Mouse (Mus musculus) heart, postnatal 0 days (tissue): ENCODE measurements at regions not wholly inside any gene's neighbourhood (a gene's known extent, or its start where the extent isn't known, plus 50 kb on each side); places are given as distances from the start of the nearest gene placed in this dataset.

Experiments used
- ATAC-seq: fragments of 200-750 bp; cut with Nextera tagmentation; 2 replicates; pipeline ENCODE4 v1.8.0; 2017; ENCODE audit warnings: low read depth, moderate number of reproducible peaks, moderate library complexity; ENCODE audit not compliant: insufficient read depth
- DNase-seq: peaks from one replicate; pipeline ENCODE4 v3.0.0-alpha.2; 2016; ENCODE audit warnings: low spot score
- H3K27ac ChIP-seq: fragments of 300-500 bp; sonication (generic); 2 replicates; pipeline ENCODE4 v1.5.1; 2014; ENCODE audit warnings: low read depth, mild to moderate bottlenecking
- H3K27me3 ChIP-seq: fragments of 300-500 bp; sonication (generic); 2 replicates; pipeline ENCODE4 v1.6.1; 2014; ENCODE audit warnings: low read length, mixed read lengths; ENCODE audit not compliant: control insufficient read depth, insufficient read depth
- H3K36me3 ChIP-seq: fragments of 300-500 bp; sonication (generic); replicated peaks from 2 replicates; pipeline ENCODE4 v1.6.1; 2014; ENCODE audit warnings: low read length, mixed read lengths; ENCODE audit not compliant: control insufficient read depth, insufficient read depth
- H3K4me1 ChIP-seq: fragments of 300-500 bp; sonication (generic); 2 replicates; pipeline ENCODE4 v1.6.1; 2014; ENCODE audit warnings: antibody characterized with exemption; ENCODE audit not compliant: control insufficient read depth, insufficient read depth
- H3K4me2 ChIP-seq: fragments of 300-500 bp; sonication (generic); 2 replicates; pipeline ENCODE4 v1.6.1; 2014; ENCODE audit warnings: low read depth, mild to moderate bottlenecking, low read length, moderate library complexity
- H3K4me3 ChIP-seq: fragments of 300-500 bp; sonication (generic); 2 replicates; pipeline ENCODE4 v1.5.1; 2014; ENCODE audit warnings: low read depth, low read length
- H3K9ac ChIP-seq: fragments of 300-500 bp; sonication (generic); replicated peaks from 2 replicates; pipeline ENCODE4 v1.6.1; 2014; ENCODE audit warnings: low read depth, low read length, mixed read lengths
- H3K9me3 ChIP-seq: fragments of 300-500 bp; sonication (generic); replicated peaks from 2 replicates; pipeline ENCODE4 v1.6.1; 2016; ENCODE audit warnings: low read length; ENCODE audit not compliant: control insufficient read depth
- CTCF ChIP-seq: IDR thresholded peaks from 2 replicates; pipeline ENCODE4 v1.5.1; 2016; ENCODE audit warnings: antibody characterized with exemption, control low read depth, low read depth
- EP300 ChIP-seq: IDR thresholded peaks from 2 replicates; pipeline ENCODE4 v1.6.1; 2016; ENCODE audit warnings: antibody characterized with exemption, low read depth
- WGBS: fragments of 180-500 bp; shearing (Covaris S2); extraction: QIAGEN DNeasy Blood & Tissue Kit; methylation state at CpG from one replicate; pipeline ENCODE4 v1.1.7; 2014; 5-methylcytosine and 5-hydroxymethylcytosine counted together

DNA sequence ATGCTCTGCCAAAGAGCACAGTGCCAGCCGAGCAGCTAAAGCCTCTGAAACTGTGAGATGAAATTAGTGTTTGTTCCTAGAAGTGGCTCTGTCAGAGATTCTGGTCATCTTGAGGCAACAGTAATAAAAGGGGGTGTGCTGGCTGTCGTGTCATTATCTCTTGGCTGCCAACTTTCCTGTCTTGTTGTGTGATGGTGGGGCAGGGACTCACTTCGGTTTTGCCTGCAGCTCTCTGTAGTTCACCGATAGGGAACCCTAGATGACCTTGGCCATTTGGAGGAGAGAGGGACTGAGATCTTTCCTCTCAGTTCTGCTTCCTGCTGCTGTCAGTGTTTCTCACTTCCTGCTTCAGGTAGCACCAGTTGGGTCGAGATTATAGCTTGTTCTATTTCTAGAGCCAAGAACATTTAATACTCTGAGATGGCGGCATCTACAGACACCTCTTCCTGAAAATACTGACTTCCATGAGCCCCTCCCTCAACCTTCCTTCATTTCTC, 159.8 kb upstream of the Kbtbd8 start:
- 57% methylated on average over 6 of the region's 6 CpGs for WGBS
- TF ChIP-seq EP300 (no peak), CTCF (no peak)
- H3K9ac ChIP-seq: no peak overlapping the region

DNA sequence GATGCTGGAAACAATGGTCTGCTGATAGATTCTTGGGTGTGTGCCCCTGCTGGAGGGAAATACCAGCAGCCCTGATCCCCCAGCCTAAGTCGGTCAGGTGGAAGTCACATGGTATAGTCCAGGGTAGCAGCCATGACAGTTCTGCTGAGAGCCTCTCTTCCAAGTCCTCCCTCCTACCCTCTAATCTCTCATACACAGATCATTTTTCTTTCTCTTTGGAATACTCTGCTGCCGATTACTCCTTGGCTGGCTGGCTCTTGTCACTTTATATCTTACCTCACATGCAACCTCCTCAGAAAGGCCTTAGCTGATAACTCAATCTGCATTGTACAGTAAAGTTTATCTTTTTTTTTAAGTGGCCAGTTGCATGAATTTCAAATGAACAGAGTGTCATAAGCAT, 162.5 kb upstream of the Kbtbd8 start:
- TF ChIP-seq EP300 (no peak), CTCF (no peak)
- Histone ChIP-seq H3K27me3 (no peaks in the 10 kb centered on the region), H3K36me3 (no peaks in the 10 kb centered on the region), H3K4me2 (no peak overlapping the region), H3K9ac (no peak overlapping the region), H3K9me3 (no peaks in the 10 kb centered on the region), H3K4me3 (no peak overlapping the region), H3K27ac (no peak overlapping the region), H3K4me1 (peaks cover 4% of the 10 kb centered on the region; the same call in 1 of the 2 replicates)
- no peak for ATAC-seq
- DNase-seq: no peak
- WGBS: 33% methylated on average over 2 of the region's 2 CpGs

More for the DNA sequence above, 159.8 kb upstream of the Kbtbd8 start:
- H3K4me2 ChIP-seq: no peak overlapping the region
- no peaks in the 10 kb centered on the region for H3K9me3 ChIP-seq
- no peaks in the 10 kb centered on the region for H3K27me3 ChIP-seq
- H3K36me3 ChIP-seq: no peaks in the 10 kb centered on the region
- H3K4me3 ChIP-seq: no peak overlapping the region
- ATAC-seq (no peak), DNase-seq (no peak)
- no peak overlapping the region for H3K27ac ChIP-seq
- peaks cover 4% of the 10 kb centered on the region; the same call in 1 of the 2 replicates for H3K4me1 ChIP-seq

DNA sequence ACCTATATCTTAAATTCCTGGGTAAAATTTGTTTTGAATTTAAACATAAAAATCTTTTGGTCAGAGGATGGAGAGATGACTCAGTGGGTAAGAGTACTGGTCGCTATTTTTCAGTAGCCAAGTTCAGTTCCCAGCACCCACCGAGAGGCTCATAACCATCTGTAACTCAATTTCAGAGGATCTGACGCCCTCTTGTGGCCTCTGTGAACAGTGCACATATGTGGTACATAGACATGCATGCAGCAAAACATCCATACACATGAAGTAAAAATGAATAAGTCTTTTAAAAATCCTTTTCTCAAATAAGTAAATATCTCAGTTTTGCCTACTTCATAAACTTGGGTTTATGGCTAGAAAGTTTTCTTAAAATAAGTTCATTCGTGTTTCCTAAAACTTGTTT, 163.4 kb upstream of the Kbtbd8 start:
- no peak for TF ChIP-seq EP300
- TF ChIP-seq CTCF: peak; percentile 11; the same call in 1 of the 2 replicates
- ATAC-seq: no peak
- Histone ChIP-seq H3K9ac (no peak overlapping the region), H3K27ac (no peak overlapping the region), H3K27me3 (no peaks in the 10 kb centered on the region), H3K4me2 (no peak overlapping the region), H3K9me3 (no peaks in the 10 kb centered on the region), H3K4me1 (peaks cover 4% of the 10 kb centered on the region; the same call in 1 of the 2 replicates), H3K4me3 (no peak overlapping the region), H3K36me3 (no peaks in the 10 kb centered on the region)
- no peak for DNase-seq
- WGBS: 82% methylated on average over 4 of the region's 4 CpGs

DNA sequence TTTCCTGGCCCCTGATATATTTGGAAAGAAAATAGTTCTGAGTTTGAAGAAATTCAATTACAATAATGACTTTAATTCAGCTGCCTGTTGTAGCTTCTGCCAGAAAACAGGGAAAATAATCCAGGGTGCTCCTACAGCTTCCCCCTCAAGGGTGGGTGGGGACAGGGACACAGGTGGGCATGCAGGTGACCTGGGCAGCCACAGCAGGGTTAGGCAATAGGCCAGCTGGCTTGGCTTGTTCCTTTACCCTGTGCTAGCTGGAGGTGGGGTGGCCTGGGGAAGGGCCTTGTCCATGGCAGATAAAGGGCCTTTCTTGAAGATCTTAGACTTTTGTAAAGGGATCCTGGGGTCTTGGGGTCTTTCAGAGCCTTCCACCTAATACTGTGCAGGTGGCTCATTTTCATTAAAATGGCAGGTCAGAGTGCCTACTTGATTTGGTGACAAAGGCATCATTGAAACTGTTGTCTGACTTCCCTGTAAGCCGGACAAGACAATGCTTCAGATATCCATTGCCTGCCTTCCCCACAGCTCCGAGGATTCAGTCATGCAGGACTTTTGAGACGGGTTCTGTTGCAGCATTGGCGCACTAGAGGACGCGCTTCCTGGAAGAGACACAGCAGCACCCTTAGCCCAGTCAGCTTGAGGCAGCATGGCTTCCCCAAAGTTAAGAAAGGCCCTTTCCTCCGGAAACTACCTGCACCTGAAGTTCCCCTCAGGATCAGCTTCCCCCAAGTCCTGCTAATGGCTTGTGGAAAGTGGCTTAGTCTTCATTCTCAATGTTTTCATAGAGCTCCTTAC, 164.9 kb upstream of the Kbtbd8 start:
- Histone ChIP-seq H3K27ac (no peak overlapping the region), H3K4me2 (no peak overlapping the region), H3K9ac (no peak overlapping the region), H3K4me1 (peaks cover 4% of the 10 kb centered on the region; the same call in 1 of the 2 replicates), H3K9me3 (no peaks in the 10 kb centered on the region), H3K4me3 (no peak overlapping the region), H3K27me3 (no peaks in the 10 kb centered on the region), H3K36me3 (no peaks in the 10 kb centered on the region)
- no peak for ATAC-seq
- 86% methylated on average over 7 of the region's 7 CpGs for WGBS
- no peak for DNase-seq
- TF ChIP-seq CTCF (no peak), EP300 (no peak)

DNA sequence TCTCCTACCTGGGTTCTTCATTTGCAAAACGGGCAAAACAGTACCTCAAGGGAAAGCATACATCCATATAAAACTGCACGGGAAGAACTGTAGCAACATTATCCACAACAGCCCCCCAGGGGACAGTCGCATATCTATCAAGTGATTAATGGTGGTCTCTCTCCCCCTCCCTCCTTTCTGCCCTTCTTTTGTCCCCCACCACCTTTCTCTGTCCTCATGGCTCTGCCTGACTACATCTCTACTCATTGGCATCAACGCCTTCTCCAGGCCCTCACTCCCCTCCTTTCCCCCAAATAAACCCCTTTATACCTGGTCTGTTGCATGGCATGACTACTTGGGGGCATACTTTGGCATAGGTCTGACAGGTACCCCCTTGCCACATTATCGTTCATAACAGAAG, 166.1 kb upstream of the Kbtbd8 start:
- Histone ChIP-seq H3K36me3 (no peaks in the 10 kb centered on the region), H3K4me1 (peaks cover 4% of the 10 kb centered on the region; the same call in 1 of the 2 replicates), H3K4me3 (no peak overlapping the region), H3K27ac (no peak overlapping the region), H3K27me3 (no peaks in the 10 kb centered on the region), H3K9me3 (no peaks in the 10 kb centered on the region), H3K4me2 (no peak overlapping the region), H3K9ac (no peak overlapping the region)
- no peak for DNase-seq
- 82% methylated on average over 5 of the region's 5 CpGs for WGBS
- no peak for ATAC-seq
- TF ChIP-seq CTCF (no peak), EP300 (no peak)

DNA sequence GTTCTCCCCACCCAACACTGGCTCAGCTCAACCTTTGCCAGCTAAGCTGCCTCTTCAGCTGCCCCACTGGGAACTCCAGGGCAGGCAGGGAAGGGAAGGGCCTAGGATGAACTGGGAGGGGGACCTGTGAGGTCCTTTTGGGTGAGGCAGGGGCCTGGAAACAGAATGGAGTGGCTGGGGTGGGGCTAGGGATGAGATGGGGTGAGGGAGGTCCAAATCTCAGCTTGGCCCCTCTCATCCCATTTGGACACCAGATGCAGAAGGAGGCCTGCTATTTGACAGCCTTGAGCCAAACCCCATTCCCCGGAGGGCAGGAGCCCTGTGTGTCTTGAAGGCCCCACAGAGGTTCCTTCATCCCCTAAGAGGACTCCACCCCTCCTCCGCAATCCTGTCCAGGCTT, 166.7 kb upstream of the Kbtbd8 start:
- Histone ChIP-seq H3K27ac (no peak overlapping the region), H3K4me1 (peaks cover 4% of the 10 kb centered on the region; the same call in 1 of the 2 replicates), H3K36me3 (no peaks in the 10 kb centered on the region), H3K27me3 (no peaks in the 10 kb centered on the region), H3K4me3 (no peak overlapping the region), H3K4me2 (no peak overlapping the region), H3K9me3 (no peaks in the 10 kb centered on the region), H3K9ac (no peak overlapping the region)
- ATAC-seq (no peak), DNase-seq (no peak)
- WGBS: 72% methylated on average over 2 of the region's 2 CpGs
- no peak for TF ChIP-seq CTCF
- TF ChIP-seq EP300: no peak
